Mouse (Mus musculus) layer of hippocampus, adult 18-20 months (tissue): ENCODE data around the gene Stc2. TPM values are rescaled to one million over a fixed set of nuclear protein-coding genes. Genes with fewer than 3 reads are reported as not detected.
A peak's percentile ranks its signal among the peaks of the same experiment; 100 is the strongest.

Source experiments
- DNase-seq, 2 experiments: peaks; one replicate each; pipeline ENCODE4 v3.0.0; 2022; ENCODE audit warnings: low spot score in 2 of 2
- total RNA-seq, 2 experiments: library from RNA; stranded (reverse); gene quantifications; 2 replicates each; pipeline ENCODE4 v1.2.3; 2021

Stc2 gene
- total RNA-seq, 2 experiments from 2014 or later = 2.7 to 4.8 TPM

DNA sequence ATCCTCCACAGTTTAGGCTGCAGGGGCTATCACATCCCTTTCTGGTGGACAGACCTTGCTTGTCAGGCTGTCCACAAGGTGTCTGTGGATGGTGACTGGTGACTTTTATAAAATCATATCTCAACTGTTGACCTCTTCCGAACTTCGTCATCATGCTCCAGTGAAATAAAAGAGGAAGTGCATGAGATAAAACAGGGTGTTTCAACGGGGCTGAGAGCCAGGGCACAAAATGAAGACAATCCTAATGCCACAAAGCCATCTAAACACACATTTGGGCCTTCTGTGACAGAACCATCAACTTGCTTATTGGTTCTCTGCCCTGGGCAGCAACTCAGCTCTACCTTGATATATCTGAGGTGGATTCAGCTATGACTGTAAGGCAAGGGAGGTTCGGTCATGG, 3.0 kb downstream of the Stc2 start:
- no peak for DNase-seq

DNA sequence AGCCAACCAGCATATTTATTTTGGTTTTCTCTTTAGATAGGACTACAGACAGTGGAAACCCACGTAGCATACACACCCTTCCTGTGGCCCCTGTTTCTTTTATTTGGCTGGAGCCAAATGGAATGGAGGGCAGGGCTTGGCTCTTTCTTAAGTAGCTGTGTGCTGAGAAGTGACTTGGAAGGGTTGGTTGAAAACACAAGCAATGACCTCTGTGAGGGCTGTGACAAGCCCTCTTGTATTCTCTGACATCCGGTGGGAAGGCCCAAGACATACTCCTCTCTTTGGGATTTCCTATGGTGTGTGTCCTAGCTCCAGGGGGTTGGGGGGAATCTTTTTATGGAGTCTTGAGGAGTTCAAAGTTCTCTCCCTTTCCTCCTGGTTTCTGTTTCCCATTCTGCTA, 3.5 kb downstream of the Stc2 start:
- no peak for DNase-seq

DNA sequence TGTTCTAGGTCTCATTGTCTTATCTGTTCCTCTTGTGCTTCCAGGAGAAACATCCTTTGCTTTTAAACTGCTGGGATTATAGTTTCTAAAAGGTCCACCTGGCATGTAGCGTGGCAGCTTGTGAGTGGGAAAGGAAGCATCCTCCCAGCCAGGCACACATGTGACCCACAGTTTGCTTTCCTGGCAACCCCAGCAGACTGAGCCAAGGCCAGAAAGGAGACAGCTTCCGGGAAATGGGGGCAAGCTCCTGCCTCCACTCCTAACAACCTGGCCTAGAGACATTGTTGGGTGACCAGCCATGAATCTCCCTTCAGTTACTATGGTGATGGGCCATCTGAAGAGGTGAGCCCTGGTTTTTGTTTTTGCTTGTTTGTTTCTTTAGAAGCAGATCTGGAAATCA, 3.9 kb downstream of the Stc2 start:
- peak in 1 of 2 experiments; percentile 39 for DNase-seq

DNA sequence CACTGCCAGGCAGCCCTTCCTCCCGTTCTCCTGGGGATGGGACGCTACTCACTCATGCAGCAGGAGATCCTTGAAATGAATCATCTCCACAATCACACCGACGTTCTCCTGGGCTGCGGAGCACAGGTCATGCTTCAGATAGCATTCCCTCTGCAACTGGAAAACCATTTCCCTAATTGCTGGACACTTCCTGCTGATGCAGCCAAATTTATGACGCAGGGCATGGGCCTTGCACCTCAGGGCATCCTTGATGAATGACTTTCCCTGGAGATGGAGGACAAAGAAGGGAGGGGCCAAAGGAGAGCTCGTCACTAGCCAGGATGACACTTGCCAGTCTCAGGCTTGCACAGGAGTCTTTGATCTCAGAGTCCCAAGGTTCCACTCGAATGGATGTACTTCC, 4.6 kb downstream of the Stc2 start:
- DNase-seq = no peak

DNA sequence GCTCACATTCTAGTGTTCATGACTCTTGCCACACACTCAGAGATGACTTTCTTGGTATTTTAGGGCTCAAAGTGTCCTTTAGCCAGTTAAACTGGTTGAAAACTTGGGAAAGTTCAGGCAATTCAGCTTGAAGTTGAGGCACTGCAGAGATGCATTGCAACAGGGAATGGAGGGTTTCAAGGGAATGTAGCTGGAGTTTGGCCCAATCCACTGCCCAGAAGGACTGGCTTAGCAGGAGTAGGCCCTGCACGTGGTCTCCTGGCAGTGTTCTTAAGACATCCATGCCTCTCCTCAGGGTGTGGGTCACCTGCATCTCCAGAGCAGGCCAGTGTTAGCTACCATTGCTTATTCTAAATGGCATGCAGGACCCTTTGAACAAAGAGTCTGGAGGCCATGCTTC, 7.0 kb downstream of the Stc2 start:
- DNase-seq = no peak

DNA sequence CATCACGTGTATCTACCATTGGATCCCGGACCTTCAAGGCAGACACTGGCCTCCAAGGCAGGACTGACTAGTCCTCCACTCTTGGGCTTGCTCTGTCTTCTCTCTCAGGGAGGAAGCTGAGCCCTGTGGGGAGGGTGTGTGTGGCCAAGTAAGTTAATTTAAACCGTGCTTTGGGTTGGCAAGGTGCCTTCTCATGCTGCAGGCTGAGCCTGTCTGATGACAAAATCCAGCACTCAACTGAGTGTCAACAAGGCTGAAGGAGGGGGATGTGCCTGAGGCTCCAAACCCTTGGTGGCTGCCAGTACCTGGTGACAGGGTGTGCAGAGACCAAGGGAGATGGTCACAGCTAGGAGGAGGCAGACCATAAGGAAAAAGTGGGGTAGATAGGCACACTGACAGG, 7.5 kb downstream of the Stc2 start:
- DNase-seq = no peak

DNA sequence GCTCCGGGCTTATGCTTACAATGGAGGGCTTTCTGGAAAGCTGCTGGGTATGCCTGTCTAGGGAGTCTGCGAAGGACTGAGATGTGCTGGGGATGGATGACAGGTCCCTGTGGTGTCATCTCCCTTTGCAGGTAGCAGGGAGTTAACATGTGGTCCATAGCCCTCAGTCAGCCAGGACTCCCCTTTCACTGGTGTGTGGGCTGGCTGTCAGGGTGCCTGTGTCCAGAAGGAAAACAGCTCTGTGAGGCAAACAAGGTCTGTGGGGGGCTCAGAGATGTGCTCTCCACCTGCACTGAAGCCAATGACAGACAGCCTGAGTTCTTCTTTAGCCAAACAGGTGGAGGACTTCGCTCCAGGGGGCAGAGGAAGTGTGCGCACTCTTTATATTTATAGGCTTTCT, 8.8 kb downstream of the Stc2 start:
- DNase-seq = no peak

DNA sequence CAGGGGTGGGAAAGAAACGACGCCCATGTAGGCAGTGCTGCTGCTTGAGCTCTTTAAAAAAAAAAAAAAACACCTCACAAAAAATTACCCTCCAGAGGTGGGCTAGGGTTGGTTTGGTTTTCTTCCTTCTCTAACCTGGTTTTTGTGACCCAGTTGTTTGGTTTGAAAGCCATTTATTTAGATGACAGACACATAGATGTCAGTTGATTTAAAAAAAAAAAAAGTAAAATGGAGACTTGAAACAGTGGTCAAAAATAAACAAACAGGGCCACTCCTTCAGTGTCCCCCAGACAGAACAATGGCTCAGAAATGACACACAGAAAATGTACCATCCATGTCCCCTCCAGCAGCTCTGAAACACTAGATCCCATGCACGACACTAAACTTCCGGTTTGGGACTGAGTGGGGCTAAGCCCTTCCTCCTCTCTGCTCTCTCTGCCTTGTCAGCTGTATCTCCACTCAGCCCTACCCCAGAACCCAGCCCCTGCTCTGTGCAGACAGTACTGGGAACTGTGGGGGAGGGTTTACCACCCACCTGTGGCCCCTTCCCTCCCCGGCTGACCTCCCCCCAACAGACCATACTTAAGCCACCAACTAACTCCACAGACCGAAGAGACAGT, 10.5 kb downstream of the Stc2 start:
- DNase-seq = no peak

DNA sequence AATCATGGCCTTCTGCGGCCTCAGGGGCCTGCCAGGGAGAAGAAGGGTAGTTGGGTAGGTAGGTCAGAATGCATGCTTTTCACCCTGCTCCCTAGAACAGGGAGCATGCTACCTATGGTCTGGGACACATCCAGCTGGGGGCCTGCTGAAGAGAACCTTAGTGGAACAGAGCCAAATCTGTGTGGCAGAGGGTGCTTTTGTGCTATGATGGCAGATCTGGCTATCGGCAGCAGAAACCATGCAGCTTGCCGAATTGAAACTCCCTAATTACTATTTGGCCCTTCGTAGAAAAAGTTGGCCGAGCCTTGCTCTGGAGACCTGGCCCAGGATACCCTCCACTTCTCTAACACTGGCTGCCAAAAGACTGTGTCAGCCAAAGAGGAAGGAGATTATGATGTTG, 11.4 kb downstream of the Stc2 start:
- no peak for DNase-seq

DNA sequence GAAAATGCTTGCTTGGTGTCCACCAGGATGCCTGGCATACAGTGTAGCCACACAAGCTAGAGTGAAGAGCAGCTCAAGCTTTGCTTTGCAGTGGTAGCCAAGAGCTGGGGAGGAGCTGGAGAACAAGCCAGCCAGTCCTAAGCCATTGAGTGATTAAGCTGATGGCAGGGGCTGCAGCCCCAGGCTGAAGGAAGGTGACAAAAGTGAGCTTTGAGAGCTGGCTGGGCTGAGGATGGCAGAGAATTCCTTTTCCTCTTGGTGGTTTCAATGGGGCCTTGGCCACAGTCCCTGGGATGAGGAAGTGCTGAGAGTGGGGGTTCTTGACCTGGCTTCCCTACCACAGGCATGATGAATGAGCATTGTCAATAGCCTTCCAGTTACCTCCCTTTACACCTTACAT, 13.0 kb downstream of the Stc2 start:
- DNase-seq = no peak

DNA sequence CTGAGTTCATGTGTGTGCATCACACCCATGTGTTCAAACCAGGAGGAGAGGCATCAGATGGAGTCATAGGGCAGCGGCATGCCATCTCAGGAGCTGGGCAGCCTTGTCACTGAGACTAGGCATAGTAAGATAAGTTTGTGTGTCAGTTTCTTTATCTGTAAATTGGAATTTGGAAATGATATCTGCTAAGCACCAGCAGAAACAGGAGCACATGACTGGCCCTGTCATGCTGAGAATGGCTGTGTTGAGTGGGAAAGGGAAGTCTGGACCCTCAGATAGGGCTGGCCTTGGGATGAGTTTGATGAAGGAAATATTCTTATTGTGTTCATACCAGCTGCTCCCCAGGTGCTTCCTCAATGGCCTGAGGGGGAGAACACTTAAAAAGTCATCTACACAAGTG, 14.1 kb downstream of the Stc2 start:
- DNase-seq = no peak

DNA sequence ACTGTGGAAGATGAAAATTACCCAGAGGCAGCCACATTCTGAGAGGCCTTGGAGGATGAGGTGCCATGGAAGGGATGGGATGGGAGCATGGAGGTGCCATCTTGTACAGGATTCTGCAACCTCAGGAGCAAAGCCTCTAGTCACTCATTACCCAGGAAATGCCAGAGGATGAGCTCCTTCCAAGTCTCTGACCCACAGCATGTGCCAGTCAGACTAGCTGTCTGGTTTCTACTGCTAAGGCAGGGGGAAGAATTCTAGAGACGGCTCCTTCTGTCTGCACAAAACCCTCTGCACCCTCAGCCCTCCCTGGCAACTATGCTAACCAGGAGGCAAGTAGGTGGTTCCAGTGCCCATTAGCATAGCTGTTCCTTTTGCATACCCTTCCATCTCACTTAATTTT, 15.4 kb downstream of the Stc2 start:
- no peak for DNase-seq

Other genes starting within 250 kb of the Stc2 start
- gene Gm17332, start 187.6 kb downstream of the Stc2 start, total RNA-seq = not detected